Mouse (Mus musculus) effector memory CD4-positive, alpha-beta T cell, adult 7 months (primary cell): ENCODE data around the gene 4933415A04Rik. TPM values are rescaled to one million over a fixed set of nuclear protein-coding genes. Genes with fewer than 3 reads are reported as not detected.

Experiments
- polyA plus RNA-seq: library from polyadenylated mRNA; unstranded; fragments of 100-300 nt; shearing (Covaris generic); gene quantifications from one replicate; pipeline ENCODE4 v1.2.1, GENCODE M21; 2017

4933415A04Rik gene
- polyA plus RNA-seq, result 0.38 TPM

GRCm38 (mm10) chr11:43586324-43587090 is at the start of gene 4933415A04Rik:
4933415A04Rik (plus strand) TSS chr11:43587040.

GRCm38 (mm10) chr11:43601440-43601839 is 14.6 kb downstream of the 4933415A04Rik start, which contains the start of gene Fabp6:
Fabp6 (minus strand) TSS chr11:43601540.

Other genes with a start within 250 kb of the 4933415A04Rik start
- gene Pttg1, start 160.8 kb upstream of the 4933415A04Rik start, polyA plus RNA-seq, result 218 TPM
- 110 TPM for gene Slu7, start 153.3 kb upstream of the 4933415A04Rik start, polyA plus RNA-seq
- not detected for gene C1qtnf2, start 112.8 kb upstream of the 4933415A04Rik start, polyA plus RNA-seq
- gene Ccnjl, start 58.3 kb upstream of the 4933415A04Rik start, polyA plus RNA-seq, result 0.18 TPM
- not detected for gene Fabp6, start 14.5 kb downstream of the 4933415A04Rik start, polyA plus RNA-seq
- gene Pwwp2a, start 95.0 kb downstream of the 4933415A04Rik start, polyA plus RNA-seq, result 70.3 TPM
- gene Ttc1, start 161.0 kb downstream of the 4933415A04Rik start, polyA plus RNA-seq, result 58.7 TPM